Mouse (Mus musculus) forebrain, embryonic 14.5 days (tissue): ENCODE measurements at regions not wholly inside any gene's neighbourhood (a gene's known extent, or its start where the extent isn't known, plus 50 kb on each side); places are given as distances from the start of the nearest gene placed in this dataset.

ENCODE experiments used
- ATAC-seq: fragments of 200-750 bp; cut with Nextera tagmentation; 2 replicates; pipeline ENCODE4 v1.8.0; 2017; ENCODE audit warnings: mild to moderate bottlenecking, moderate library complexity
- DNase-seq: peaks from one replicate; pipeline ENCODE4 v3.0.0-alpha.2; 2015; ENCODE audit warnings: low spot score
- H3K27ac ChIP-seq: fragments of 300-500 bp; sonication (generic); 2 replicates; pipeline ENCODE4 v1.5.1; 2014; ENCODE audit warnings: low read depth, mild to moderate bottlenecking, control low read depth, low read length, moderate library complexity
- H3K27me3 ChIP-seq: fragments of 300-500 bp; sonication (generic); replicated peaks from 2 replicates; pipeline ENCODE4 v1.6.1; 2014; ENCODE audit warnings: low read length, control low read depth, mixed read lengths; ENCODE audit not compliant: control insufficient read depth, insufficient read depth
- H3K36me3 ChIP-seq: fragments of 300-500 bp; sonication (generic); 2 replicates; pipeline ENCODE4 v1.6.1; 2014; ENCODE audit warnings: low read length, control low read depth; ENCODE audit not compliant: control insufficient read depth, insufficient read depth
- H3K4me1 ChIP-seq: fragments of 300-500 bp; sonication (generic); 2 replicates; pipeline ENCODE4 v1.6.1; 2014; ENCODE audit warnings: antibody characterized with exemption, low read length, control low read depth; ENCODE audit not compliant: control insufficient read depth, insufficient read depth
- H3K4me2 ChIP-seq: fragments of 300-500 bp; sonication (generic); 2 replicates; pipeline ENCODE4 v1.6.1; 2014; ENCODE audit warnings: mild to moderate bottlenecking, control low read depth, low read length
- H3K4me3 ChIP-seq: fragments of 300-500 bp; sonication (generic); 2 replicates; pipeline ENCODE4 v1.5.1; 2014; ENCODE audit warnings: low read depth, low read length, control low read depth
- H3K9ac ChIP-seq: fragments of 300-500 bp; sonication (generic); 2 replicates; pipeline ENCODE4 v1.6.1; 2014; ENCODE audit warnings: mild to moderate bottlenecking, low read length, control low read depth, moderate library complexity
- H3K9me3 ChIP-seq: fragments of 300-500 bp; sonication (generic); replicated peaks from 2 replicates; pipeline ENCODE4 v1.6.1; 2016; ENCODE audit warnings: low read length, control low read depth, mixed read lengths; ENCODE audit not compliant: control insufficient read depth
- WGBS: fragments of 180-500 bp; shearing (Covaris S2); extraction: QIAGEN DNeasy Blood & Tissue Kit; methylation state at CpG from one replicate; pipeline ENCODE4 v1.1.7; 2014; 5-methylcytosine and 5-hydroxymethylcytosine counted together

DNA sequence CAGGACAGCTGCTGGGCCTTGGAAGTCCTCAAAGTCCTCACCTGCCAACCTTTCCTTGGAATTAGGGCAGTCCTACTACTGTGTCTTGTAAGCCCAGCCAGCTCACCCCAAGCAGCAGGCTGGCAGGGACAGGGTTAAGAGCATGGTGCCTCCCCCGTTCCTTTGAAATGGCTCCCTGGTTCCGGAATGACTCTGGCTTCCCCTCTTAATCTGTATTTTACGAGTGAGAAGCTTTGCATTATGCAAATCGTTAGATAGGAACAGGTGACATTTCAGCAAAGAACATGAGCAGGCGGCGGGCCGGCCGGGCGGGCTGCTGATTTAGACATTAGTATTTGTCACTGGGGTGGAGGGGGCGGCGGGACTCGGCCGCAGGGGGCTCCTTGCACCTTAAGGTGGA, 95.1 kb downstream of the Fam53a start:
- Histone ChIP-seq H3K27me3 (peaks cover 83% of the 10 kb centered on the region), H3K4me2 (peak overlapping the region; percentile 30), H3K36me3 (no peaks in the 10 kb centered on the region), H3K4me1 (no peaks in the 10 kb centered on the region), H3K4me3 (no peak overlapping the region), H3K27ac (no peak overlapping the region), H3K9ac (no peak overlapping the region; the same call in 1 of the 2 replicates), H3K9me3 (no peaks in the 10 kb centered on the region)
- peak; percentile 32 for DNase-seq
- 5% methylated on average over 13 of the region's 13 CpGs for WGBS
- 0 out of 2 replicates have a peak, but pooled peaks have one; percentile 18 for ATAC-seq

DNA sequence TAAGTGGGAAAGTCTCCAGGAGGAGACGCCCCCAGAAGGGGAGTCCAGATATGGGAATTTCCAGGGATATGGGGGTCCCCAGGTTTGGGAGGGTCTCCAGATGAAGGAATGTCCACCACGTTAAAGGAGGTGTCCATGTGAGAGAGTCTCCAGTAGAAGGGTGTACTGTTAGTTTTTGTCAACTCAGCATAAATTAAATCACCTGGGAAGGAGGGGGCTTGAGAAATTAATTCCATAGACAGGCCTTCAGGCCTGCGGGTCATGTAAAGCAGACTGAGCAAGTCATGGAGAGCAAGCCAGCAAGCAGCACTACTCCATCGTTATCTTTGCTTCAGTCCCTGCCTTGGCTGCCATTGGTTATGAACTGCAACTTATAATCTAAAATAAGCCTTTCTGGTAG, 96.2 kb downstream of the Fam53a start:
- H3K9me3 ChIP-seq: no peaks in the 10 kb centered on the region
- no peaks in the 10 kb centered on the region for H3K36me3 ChIP-seq
- H3K9ac ChIP-seq: no peak overlapping the region
- ATAC-seq (no peak), DNase-seq (no peak)
- H3K4me2 ChIP-seq: no peak overlapping the region
- no peak overlapping the region for H3K27ac ChIP-seq
- H3K4me1 ChIP-seq: no peaks in the 10 kb centered on the region
- no peak overlapping the region for H3K4me3 ChIP-seq
- WGBS: 87% methylated on average over 4 of the region's 4 CpGs
- H3K27me3 ChIP-seq: peaks cover 83% of the 10 kb centered on the region

DNA sequence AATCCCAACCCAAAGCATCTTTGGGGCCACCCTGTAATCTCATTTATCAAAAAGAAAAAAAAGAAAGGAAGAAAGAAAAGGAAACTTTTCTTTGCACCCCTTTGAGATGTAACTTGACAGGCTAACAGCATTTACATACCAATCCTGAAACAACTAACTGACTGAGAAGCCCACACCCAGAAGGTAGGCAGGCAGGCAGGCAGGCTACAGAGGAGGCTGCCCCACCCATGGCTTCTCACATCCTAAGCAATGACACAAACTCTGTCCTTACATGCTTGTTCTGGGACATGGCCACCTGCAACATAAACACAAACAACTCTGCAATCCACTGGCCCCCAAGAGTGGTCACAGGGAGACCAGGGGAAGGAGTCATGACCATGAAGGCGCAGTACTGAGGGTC, 97.5 kb upstream of the Nkx1-1 start:
- WGBS: 94% methylated on average over 1 of the region's 1 CpGs
- H3K4me3 ChIP-seq: no peak overlapping the region
- H3K9me3 ChIP-seq: no peaks in the 10 kb centered on the region
- no peaks in the 10 kb centered on the region for H3K4me1 ChIP-seq
- H3K27ac ChIP-seq: no peak overlapping the region
- H3K4me2 ChIP-seq: no peak overlapping the region
- H3K9ac ChIP-seq: no peak overlapping the region
- ATAC-seq: no peak
- H3K27me3 ChIP-seq: peaks cover 79% of the 10 kb centered on the region
- DNase-seq: no peak
- H3K36me3 ChIP-seq: no peaks in the 10 kb centered on the region

DNA sequence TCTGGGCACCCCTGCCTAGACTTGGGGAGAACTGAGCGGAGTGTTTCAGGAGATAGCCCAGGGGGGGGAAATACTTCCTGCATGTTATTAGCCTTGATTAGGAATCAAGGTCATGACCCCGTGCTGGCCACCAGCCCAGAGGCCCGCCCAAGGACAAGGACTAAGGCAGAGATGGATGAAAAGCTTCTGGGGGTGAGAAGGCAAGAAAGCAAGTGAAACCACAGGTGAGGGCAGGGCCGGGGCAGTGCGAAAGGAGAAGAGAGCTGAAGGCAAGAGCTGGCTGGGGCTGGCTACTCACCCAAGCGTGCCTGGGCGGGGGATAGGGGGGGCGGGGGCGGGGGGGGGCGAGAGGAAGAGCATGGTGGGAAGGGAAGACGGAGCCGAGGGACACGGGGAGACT, 96.0 kb upstream of the Nkx1-1 start:
- WGBS: 51% methylated on average over 9 of the region's 13 CpGs
- Histone ChIP-seq H3K9ac (no peak overlapping the region), H3K4me2 (no peak overlapping the region), H3K4me1 (no peaks in the 10 kb centered on the region), H3K4me3 (no peak overlapping the region), H3K9me3 (no peaks in the 10 kb centered on the region), H3K36me3 (no peaks in the 10 kb centered on the region), H3K27me3 (peaks cover 67% of the 10 kb centered on the region), H3K27ac (no peak overlapping the region)
- ATAC-seq (no peak), DNase-seq (no peak)

DNA sequence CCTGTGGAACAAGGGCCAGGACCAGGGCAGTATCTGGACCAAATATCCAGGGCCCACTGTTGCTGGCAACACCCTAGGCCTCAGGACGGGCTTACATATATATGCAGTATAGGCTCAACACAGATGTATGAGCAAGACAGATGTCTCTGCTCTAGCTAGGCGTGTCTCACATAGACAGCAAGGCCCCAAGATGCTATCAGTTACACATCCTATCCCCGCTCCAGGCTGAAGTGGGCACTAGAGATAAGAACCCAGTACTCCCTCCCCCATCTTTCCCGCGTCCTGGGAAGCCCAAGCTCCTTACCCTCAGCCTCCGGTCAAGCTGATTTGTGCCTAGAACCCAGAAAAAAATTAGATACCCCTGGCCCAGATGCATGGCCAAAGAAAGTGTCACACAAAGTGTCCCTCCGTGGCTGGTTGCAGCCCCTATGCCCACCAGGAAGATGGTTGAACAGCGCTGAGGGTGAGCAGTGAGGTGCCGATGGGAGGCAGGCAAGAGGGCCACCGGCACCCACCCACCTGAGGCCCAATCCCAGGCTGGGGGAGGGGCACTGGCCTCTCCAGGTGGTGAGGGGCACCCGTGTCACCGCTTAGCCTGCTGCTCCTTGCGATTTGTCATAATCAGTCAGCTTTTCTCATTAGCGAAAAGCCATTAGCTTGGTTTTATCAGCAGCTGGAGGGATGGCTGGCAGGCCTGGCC, 95.3 kb upstream of the Nkx1-1 start:
- H3K9ac ChIP-seq: no peak overlapping the region
- DNase-seq: no peak
- no peak for ATAC-seq
- no peaks in the 10 kb centered on the region for H3K36me3 ChIP-seq
- no peak overlapping the region for H3K4me3 ChIP-seq
- H3K27me3 ChIP-seq: peaks cover 61% of the 10 kb centered on the region
- 76% methylated on average over 14 of the region's 14 CpGs for WGBS
- H3K27ac ChIP-seq: no peak overlapping the region
- no peaks in the 10 kb centered on the region for H3K9me3 ChIP-seq
- no peaks in the 10 kb centered on the region for H3K4me1 ChIP-seq
- H3K4me2 ChIP-seq: no peak overlapping the region

DNA sequence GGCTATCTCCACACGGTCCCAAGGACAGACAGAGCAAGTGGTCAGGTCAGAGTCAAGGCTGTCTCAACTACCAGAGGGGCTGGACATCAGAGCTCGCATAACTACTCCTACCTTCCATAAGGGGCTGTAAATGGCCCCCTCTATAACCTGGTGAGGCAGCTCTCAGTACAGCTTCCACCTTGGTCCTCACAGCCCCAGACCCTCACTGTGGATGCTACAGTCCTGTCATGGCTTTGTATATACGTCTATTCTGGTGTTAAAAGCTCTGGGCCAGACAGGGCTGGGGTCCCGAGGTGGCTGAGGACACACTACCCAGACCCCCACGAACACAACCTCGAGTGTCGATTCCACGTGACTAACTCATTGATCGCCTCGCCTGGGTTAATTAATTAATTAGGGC, 94.0 kb upstream of the Nkx1-1 start:
- H3K27me3 ChIP-seq: peaks cover 47% of the 10 kb centered on the region
- H3K36me3 ChIP-seq: no peaks in the 10 kb centered on the region
- no peaks in the 10 kb centered on the region for H3K9me3 ChIP-seq
- no peak overlapping the region for H3K9ac ChIP-seq
- WGBS: 40% methylated on average over 10 of the region's 10 CpGs
- H3K4me1 ChIP-seq: no peaks in the 10 kb centered on the region
- ATAC-seq: no peak
- DNase-seq: no peak
- no peak overlapping the region for H3K27ac ChIP-seq
- no peak overlapping the region for H3K4me3 ChIP-seq
- H3K4me2 ChIP-seq: no peak overlapping the region

DNA sequence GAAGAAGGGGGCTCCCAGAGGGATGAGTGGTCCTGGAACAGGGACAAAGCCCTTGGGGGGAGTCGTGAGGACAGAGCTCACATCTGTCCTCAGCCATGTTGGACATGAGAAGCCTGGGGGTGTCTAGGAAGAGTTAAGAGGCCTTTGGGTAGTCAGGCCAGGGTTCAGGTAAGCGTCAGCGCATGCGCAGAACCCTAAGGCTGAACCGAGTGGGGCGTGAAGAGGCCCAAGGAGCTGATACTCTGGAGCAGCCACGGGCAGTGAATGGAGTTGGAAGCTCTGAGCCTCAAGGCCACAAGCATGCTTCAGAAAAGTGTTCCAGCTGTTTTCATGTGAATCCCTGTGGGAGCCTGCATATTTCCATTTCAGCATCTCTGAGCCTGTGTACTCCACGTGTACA, 93.5 kb upstream of the Nkx1-1 start:
- H3K4me3 ChIP-seq: no peak overlapping the region
- no peak for DNase-seq
- H3K27me3 ChIP-seq: peaks cover 43% of the 10 kb centered on the region
- H3K9me3 ChIP-seq: no peaks in the 10 kb centered on the region
- H3K4me2 ChIP-seq: no peak overlapping the region
- no peaks in the 10 kb centered on the region for H3K36me3 ChIP-seq
- no peak overlapping the region for H3K9ac ChIP-seq
- no peak overlapping the region for H3K27ac ChIP-seq
- 85% methylated on average over 8 of the region's 8 CpGs for WGBS
- H3K4me1 ChIP-seq: no peaks in the 10 kb centered on the region
- no peak for ATAC-seq

DNA sequence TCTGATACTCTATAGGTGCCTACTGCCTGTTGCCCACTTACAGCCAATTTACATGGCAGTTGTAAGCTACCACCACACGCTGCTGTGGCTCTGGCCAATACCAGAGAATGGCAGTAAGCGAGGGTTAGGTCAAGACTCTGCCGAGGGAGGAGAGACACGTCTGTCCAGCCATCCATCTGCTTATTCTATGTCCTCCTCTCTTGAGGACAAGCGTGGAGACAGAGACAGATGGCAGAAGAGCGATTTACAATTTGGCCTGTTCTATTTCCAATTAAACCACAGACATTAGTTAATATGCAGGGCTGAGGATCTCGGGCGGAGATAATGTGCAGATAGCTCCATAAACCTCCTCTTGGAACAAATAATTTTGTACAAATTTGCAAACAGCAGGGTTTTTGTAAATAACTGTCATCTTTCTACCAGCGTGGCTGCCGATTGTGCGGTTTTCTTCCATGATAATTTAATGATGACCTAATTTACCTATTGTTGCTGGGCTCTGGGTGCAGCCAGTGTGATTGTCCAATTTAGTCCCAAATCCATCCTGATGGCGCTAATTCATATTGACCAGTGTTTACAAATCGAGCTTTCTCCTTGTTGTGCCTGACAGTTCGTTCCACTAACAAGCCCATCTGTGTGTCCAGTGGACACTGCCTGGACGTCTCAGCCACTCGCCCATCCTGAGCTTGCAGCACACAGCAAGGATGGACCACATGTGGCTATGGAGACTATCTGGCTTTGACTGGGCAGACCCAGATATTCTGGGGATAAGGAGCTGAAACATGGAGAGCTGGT, 88.4 kb upstream of the Nkx1-1 start:
- H3K27me3 ChIP-seq: peaks cover 9% of the 10 kb centered on the region; the same call in 1 of the 2 replicates
- no peak overlapping the region for H3K4me3 ChIP-seq
- no peak overlapping the region for H3K9ac ChIP-seq
- no peak for ATAC-seq
- H3K27ac ChIP-seq: no peak overlapping the region
- no peaks in the 10 kb centered on the region for H3K9me3 ChIP-seq
- 83% methylated on average over 16 of the region's 16 CpGs for WGBS
- no peaks in the 10 kb centered on the region for H3K4me1 ChIP-seq
- no peaks in the 10 kb centered on the region for H3K36me3 ChIP-seq
- H3K4me2 ChIP-seq: no peak overlapping the region
- no peak for DNase-seq

DNA sequence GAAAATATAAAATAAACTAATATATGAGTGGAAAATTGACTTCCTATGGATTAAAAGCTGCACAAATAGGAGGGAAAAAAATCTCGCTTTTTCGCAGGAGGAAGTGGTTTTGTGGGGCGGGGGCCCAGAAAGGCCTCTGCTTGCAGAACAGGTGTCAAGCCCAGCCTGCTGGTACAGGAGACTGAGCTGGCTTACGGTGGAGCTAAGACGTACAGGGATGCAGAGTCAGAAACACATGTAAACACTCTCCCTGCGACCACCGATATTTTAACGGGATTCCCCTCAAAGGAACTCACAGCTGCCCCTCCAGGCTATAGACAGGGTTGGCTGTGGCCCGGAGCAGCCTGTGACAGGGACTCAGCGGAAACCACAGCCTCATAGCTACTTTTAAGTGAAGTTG, 87.1 kb upstream of the Nkx1-1 start:
- no peaks in the 10 kb centered on the region; the same call in 1 of the 2 replicates for H3K27me3 ChIP-seq
- ATAC-seq: no peak
- H3K9ac ChIP-seq: no peak overlapping the region
- no peaks in the 10 kb centered on the region for H3K4me1 ChIP-seq
- no peaks in the 10 kb centered on the region for H3K36me3 ChIP-seq
- no peak overlapping the region for H3K4me2 ChIP-seq
- DNase-seq: no peak
- H3K27ac ChIP-seq: no peak overlapping the region
- H3K4me3 ChIP-seq: no peak overlapping the region
- no peaks in the 10 kb centered on the region for H3K9me3 ChIP-seq
- WGBS: 78% methylated on average over 10 of the region's 10 CpGs
